Mouse (Mus musculus) kidney, postnatal 14 days (tissue): ENCODE data around the gene Fgr.
"Not testable (repeated sequence)": the region's sequence is repeated elsewhere in the genome, so short reads cannot be mapped to it uniquely, and the experiment has no call there.

Source experiments
- DNase-seq: peaks from one replicate; pipeline ENCODE4 v3.0.0; 2022; ENCODE audit warnings: mixed read lengths

Fgr gene

DNA sequence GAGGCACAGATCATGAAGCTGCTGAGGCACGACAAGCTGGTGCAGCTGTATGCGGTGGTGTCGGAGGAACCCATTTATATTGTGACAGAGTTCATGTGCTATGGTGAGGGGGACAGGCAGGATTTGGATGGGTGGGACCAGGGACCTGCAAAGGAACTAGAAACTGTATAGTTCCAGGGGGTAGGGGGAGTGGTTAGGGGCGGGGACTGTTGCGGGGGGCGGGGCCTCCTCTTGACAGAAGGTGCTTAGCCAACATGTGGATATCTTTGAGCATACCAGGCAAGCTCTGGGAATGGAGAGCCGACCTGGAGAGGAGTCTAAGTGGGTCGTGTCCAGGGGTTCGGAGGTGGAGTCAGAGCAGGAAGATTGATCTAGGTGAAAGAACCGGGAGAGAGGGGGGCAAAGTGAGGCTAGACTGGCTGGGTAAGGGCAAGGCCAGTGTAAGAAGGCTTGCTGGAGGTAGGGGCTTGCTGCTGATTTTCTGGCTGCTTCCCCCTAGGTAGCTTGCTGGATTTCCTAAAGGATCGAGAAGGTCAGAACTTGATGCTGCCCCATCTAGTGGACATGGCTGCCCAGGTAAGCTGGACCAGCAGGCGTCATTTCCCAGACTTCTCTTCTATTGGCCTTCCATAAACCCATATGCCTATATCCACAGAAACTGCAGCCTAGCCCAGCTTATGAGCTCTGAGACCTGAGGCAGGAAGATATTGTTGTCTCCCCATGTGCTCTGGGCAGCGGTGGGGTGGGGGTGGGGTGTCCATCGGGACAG, 23.8 kb downstream of the Fgr start:
- DNase-seq: no peak

- peak; percentile 67 for DNase-seq
Measured at GRCm38 (mm10) chr4:133002896-133003295, 29.0 kb downstream of the Fgr start.

GRCm38 (mm10) chr4:133003316-133004018, 29.6 kb downstream of the Fgr start:
- no peak for DNase-seq

DNA sequence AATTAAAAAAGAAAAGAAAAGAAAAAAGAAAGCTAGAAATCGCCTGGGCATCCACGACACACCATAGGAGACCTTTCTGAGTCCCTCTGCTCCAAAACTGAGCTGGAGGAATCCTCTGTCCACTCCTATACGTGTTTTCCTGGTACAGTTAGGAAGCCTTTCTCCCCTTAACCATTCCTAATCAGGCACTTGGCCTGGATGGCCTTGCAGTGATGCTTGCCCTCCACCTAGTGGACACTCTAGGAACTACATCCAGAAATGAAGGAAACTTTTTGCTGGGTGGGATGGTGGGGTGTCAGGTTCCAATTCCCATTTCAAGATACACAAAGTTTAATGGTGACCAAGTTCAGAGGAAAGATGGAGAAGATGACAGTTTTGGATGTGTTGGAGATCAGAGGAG, 31.3 kb downstream of the Fgr start:
- DNase-seq: peak; percentile 82

DNA sequence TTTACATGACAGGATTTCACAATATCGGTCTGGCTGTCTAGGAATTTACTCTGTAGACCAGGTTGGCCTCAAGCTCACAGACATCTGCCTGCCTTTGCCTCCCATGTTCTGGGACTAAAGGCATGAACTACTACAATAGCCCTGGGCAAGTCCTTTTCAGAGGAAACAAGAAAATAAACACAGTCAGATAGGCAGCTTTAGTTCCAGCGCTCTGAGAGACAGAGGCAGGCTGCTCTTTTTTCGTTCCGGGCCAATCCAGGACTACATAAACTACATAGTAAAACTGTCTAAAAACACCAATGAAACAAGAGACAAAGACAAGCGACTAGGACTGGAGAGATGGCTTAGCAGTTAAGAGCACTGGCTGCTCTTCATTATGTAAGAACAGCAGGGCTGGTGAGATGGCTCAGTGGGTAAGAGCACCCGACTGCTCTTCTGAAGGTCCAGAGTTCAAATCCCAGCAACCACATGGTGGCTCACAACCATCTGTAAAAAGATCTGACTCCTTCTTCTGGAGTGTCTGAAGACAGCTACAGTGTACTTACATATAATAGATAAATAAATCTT, 32.1 kb downstream of the Fgr start:
- not testable (repeated sequence) for DNase-seq

DNA sequence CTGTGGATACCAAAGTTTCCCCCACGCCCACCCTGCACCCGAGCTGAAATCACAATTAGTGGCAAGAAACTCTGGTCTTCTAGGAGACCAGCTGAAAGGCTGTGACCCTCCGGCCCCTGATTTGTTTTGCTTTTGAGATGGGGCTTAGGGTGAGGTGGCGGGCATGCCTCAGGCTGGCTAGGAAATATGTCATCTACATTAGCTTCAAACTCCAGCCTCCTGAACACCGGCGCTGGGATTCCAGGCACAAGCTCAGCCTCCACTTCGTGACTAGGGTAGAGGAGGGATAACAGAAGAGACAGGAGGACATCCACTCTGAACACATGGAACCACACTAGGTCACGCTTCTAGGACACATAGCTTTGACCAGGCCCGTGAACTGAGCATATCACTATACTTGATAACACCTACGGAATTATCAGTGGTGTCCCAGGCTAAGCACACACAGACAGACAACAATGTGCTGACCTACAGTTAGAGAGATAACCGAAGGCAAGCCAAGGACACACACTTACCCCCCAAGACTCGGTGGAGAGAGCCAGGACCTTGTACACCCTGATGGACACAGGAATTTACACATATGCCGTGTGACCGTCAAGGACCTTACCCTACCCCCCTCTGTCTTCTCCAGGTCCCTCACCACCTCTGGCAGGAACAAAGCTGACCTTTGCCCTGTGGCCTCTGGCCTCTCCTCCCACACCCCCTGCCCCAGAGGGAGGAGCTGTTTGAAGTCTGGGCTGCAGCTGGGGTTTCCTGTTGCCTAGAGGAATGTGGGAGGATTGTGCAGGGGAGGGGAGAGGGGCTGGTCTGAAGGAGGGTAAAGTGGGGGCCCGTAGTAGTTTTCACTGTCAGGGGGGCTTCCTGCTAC, 33.9 kb downstream of the Fgr start:
- peak; percentile 78 for DNase-seq

- DNase-seq: peak; percentile 64
Measured at GRCm38 (mm10) chr4:133009131-133009530, 35.2 kb downstream of the Fgr start.

DNA sequence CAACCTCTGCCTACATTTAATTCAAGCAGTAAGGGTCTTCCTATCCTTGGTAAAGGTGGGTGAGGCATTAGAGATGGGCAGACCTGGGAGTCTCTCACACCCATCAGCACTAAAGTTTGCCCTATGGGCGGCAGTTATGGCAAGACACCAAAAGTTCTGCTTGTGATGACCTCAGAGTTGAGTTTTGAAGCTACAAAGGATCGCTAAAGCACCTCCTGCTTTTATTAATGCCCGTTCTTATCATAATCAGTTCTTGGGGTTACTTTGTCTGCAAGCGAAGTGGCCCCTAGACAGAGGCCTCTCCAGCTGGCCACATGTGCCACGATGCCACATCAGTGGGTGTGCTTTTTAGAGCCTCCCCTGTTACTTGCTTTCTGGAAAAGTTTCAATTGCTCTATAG, 35.8 kb downstream of the Fgr start:
- no peak for DNase-seq

- DNase-seq: no peak
Measured at GRCm38 (mm10) chr4:133010611-133011010, 36.7 kb downstream of the Fgr start.

DNA sequence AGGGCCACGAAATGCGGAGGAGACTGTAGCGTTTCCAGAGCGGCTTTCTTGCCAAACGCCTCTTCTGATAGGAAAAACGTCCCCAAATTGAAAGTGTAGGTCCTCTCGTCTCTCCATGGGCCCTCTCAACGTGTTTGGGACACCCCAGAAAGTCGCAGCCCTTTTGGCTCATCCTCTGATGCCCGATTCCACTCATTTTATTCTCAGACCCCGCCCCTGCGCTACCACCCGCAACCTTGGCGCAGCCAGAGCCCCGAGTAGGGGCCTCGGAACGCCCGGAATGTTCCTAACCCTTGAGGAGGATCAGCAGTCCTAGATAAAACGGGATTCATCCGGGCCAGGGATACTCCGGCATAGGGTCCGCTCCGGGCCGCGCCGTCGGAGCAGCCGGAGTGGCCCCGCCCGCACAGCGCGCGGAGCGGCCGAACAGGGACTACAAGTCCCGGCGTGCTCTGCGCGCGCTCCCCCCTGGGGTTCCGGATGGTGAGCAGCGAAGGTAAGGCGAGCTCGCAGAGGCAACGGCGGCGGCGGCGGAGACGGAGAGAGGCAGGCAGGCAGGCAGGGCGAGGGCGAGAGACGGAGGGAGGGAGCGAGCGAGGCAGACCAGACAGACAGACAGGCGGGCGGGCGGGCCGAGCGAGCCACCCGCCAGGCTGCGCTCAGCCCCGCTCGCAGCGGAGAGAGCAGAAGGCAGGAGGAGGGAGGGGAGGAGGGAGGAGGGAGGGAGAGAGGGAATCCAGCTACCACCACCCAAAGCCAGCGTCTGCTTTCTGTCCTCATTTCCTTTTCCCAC, 37.3 kb downstream of the Fgr start, which contains the start of gene Ahdc1:
Gene Ahdc1, plus strand, starts transcription at position 233 of the 793 bp plus-strand sequence.
- DNase-seq: peak; percentile 95

- DNase-seq: peak; percentile 79
Measured at GRCm38 (mm10) chr4:133011821-133012775, 38.2 kb downstream of the Fgr start.

DNA sequence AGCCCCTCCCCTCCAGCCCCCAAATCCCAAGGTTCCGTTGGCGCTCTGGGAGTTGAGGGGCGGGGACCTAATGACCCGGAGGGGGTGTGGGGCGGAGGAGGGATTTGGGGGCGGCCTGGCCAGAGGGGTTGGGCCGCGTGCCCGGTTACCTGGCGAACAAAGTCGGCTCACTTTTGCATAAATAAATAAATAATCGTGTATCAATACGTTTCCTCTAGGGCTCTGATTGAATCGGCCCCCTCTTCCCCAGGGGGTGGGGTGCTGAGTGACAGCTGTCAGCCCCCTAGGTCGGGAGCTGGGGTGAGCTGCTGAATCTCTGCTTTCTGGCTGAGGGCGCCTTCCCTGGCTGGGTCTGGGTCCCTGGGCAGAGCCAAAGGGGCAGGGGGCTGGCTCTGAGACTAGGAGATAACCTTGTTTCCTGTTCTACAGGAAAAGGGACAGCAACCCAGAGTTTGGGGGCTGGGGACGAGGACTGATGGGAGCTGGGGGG, 38.9 kb downstream of the Fgr start:
- DNase-seq: peak; percentile 72

GRCm38 (mm10) chr4:133013266-133013891, 39.5 kb downstream of the Fgr start:
- peak; percentile 83 for DNase-seq

DNA sequence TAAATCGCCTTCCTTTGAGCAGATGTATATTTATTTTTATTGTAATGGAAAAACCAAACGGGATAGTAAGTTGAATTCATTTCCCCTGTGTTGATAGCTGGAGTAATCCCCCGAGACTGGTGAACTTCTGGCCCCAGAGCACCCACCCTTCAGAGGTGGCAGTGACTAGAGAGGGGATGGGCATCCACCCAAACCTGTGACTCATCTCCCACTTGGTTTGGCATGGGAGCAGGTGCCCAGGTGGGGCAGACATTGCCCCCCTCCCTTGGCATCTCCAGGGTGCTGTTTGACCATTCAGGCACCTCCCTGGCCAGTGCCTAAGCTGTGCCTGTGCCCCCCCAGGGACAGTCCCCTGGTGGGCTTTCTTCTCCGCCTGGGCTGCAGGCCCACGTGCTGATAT, 40.2 kb downstream of the Fgr start:
- no peak for DNase-seq

GRCm38 (mm10) chr4:133014896-133015709, 41.2 kb downstream of the Fgr start:
- no peak for DNase-seq

- DNase-seq: no peak
Measured at GRCm38 (mm10) chr4:133015710-133016651, 42.1 kb downstream of the Fgr start.

DNA sequence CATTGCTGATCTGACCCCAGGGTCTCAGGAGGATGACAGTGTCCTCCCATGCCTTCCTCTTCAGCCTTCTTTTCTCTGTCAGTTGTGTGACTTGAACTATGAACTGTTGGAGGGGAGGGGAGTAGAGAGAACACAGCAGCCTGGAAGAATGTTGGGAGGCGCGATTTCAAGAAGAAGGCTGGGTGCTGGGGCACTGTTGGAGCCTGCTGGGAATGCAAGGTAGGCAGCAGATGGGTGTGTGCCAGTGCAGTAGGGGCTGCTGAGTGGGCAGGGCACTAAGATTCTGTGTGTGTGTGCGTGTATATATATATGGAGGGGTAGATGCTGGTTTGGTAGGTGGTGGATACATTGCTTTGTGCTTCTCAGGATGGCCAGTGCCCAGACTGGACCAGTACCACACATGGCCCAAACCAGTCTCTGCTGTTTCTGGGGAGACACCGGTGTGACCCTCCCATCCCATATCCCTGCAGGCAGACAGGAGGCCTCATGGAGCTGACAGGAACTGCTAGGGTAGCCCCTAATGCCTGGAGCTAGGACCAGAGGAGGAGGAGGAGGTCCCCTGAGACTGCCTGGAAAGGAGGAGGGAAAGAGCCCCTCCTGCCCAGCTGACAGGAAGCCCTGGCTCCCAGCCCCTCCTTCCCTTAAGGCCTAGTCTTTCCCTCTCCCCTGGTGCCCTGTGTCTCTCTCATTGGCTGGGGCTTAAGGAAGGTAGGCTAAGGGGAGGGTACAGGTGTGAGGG, 43.0 kb downstream of the Fgr start:
- peak; percentile 70 for DNase-seq
